Mouse (Mus musculus) megakaryocyte, embryonic 14.5 days (primary cell): ENCODE results near the gene Osbpl2.

ENCODE experiments used
- FLI1 ChIP-seq: IDR thresholded peaks from 2 replicates; pipeline ENCODE4 v1.6.1; 2012; ENCODE audit warnings: low read length, inconsistent platforms, mixed read lengths
- GATA1 ChIP-seq: IDR thresholded peaks from 3 replicates; pipeline ENCODE4 v1.6.1; 2012; ENCODE audit warnings: mixed read lengths, low read length, inconsistent platforms, borderline replicate concordance

- TF ChIP-seq FLI1 (no peak), GATA1 (no peak)
Measured at GRCm38 (mm10) chr2:180147379-180147778, 28.3 kb downstream of the Osbpl2 start.
